Mouse (Mus musculus) ovary, postnatal 10 days (tissue): Measurements from ENCODE around the gene Pigg.
"Not testable (repeated sequence)": the region's sequence is repeated elsewhere in the genome, so short reads cannot be mapped to it uniquely, and the experiment has no call there.

Experiments used
- DNase-seq: peaks from one replicate; pipeline ENCODE4 v3.0.0; 2022; ENCODE audit warnings: low spot score

Gene Pigg

GRCm38 (mm10) chr5:108312224-108313064, at the start of gene Pigg:
Pigg (plus strand) TSS chr5:108312609.
- peak; percentile 89 for DNase-seq

DNA sequence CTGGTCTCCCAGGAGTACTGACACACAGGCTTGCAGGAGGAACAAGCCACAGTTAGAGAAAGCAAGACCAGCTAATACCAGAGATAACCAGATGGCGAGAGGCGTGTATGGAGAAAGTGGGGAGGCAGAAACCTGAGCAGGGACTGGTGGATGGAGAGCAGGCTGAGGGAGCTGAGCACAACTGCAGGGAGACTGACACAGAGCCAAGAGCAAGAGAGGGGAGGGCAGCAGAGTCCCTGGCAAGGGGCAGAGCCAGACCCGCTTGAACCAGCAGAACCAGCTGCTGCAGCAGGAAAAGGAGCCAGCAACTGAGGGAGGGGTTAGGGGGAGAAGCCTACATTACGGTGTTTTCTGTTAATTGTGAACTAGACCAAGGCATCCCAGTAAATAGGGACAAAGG, 49.7 kb upstream of the Pigg start:
- DNase-seq, result peak; percentile 4

GRCm38 (mm10) chr5:108263785-108264184, 48.6 kb upstream of the Pigg start:
- DNase-seq, result not testable (repeated sequence)

GRCm38 (mm10) chr5:108266990-108267389, 45.4 kb upstream of the Pigg start:
- DNase-seq, result no peak

DNA sequence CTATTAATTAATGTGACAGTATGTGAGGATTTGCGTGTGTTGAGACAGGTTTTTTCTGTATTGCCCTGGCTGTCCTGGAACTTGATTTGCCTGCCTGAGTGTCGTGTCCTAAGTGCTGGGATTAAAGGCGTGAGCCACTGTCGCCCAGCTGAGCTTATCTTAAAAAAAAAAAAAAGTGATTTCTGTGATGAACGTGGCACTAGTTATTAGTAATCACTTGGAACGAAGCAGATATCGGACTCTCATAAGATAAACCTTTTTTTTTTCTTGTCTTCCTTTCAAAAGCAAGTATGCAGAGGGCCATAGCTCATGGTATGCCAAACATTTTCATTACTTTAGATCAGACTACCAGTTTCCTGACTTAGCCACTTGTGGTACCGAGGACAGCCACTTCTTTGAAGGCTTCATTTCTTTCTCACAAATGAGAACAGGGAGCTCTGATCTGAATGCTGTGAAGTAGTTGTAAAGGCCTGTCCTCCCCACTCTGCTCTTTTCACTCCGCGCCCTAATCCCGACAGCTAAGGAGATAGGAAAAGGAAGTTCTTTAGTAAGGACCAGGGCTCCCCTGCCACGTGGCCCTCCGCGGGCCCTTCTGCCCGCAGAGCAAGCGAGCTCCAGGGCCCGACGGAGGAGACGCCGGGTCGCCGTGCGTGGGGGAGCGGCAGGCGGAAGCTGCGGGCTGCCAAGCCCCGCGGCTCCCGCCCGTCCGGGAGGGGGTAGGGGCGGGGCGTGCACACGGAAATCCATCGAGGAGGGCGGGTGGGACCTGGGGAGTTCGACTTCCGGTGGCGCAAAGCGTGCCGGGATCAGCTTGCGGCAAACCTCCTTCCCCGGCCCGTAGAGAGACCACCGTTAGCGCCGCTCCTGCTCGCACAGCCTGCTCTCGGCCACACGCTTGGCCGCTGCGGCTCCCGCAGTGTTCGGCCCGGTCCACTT, 44.0 kb upstream of the Pigg start, which contains the start of gene Dr1:
Gene Dr1 (plus strand): TSS at position 771 of the 936 bp plus-strand sequence.
- peak; percentile 72 for DNase-seq

- DNase-seq, result no peak
Measured at GRCm38 (mm10) chr5:108269063-108269810, 43.2 kb upstream of the Pigg start.

GRCm38 (mm10) chr5:108269811-108270151, 42.6 kb upstream of the Pigg start:
- DNase-seq, result no peak

DNA sequence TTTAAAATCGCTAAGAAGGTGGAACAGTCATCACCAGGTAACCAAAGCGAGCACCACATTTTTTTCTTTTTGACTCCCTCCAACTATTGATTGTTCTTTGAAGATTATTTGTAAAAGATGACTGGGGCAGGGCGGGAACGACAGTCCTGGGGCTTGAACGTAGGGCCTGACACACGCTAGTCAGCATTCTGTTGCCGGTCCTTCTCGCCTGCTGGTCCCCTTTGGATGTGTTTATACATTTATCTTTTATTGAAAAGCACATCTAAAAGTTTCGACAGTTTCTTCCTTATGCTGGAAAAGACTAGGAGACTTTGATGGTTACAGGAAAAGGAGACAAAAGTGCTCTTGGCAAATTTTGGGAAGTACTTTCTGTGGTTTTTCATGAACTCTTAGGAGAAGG, 42.0 kb upstream of the Pigg start:
- no peak for DNase-seq

GRCm38 (mm10) chr5:108271345-108271744, 41.1 kb upstream of the Pigg start:
- not testable (repeated sequence) for DNase-seq

GRCm38 (mm10) chr5:108286957-108287356, 25.5 kb upstream of the Pigg start:
- no peak for DNase-seq

- DNase-seq, result no peak
Measured at GRCm38 (mm10) chr5:108301567-108301966, 10.8 kb upstream of the Pigg start.

DNA sequence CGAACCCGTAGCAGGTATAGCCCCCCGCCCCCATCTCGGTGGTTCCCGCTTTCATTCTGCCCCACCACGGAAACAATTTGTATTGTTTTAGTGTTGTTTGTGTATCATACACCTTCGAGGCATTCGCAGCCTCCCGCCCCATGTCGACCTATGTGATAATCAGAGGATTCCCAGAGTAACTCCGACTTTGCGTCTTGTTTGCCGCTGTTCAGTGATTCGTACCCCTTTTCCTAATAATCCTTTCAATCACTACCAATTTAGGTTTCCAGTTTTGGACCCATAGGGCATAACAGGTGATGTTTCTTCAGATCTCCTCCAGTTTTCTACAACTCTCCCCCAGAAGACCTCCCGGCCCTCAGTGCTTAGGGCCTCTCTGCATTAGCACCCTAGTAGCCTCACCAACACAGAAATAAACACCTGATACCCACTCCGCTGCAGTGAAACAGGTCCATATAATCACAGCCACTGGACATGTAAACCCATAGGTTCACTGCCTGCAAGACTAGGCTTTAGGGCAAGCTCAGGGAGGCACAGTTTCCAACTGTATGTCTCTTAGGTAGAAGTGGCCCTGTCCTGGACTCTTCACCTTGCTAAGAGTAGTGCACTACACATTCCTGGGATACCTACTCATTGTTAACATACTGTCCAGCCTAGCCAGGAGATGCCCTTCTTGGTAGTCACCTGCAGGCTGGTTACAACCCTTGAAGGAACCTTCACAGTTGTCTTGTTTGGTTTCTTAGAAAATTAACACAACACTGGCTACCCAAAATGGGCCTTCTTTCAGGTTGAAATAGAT, 854 bp downstream of the Pigg start:
- DNase-seq, result no peak

- no peak for DNase-seq
Measured at GRCm38 (mm10) chr5:108331051-108331450, 18.6 kb downstream of the Pigg start.

DNA sequence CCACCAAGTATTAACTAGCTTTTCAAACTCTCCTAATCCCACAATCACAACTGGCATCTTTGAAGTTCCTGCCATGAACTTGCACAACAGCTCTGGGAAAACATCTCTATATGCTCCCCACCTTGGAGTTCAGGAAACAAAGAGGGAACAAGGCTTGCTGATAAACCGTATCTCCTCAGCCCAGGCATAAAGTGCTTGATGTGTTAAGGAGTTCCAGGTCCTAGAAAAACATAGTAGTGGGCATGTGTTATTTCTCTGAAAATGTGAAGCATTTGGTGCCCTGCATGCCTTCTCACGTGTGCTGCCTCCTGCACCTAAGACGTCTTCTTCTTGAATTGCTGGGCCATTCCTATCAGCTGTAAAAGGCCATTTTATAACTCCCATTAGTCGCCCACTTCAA, 25.0 kb downstream of the Pigg start:
- DNase-seq, result no peak

DNA sequence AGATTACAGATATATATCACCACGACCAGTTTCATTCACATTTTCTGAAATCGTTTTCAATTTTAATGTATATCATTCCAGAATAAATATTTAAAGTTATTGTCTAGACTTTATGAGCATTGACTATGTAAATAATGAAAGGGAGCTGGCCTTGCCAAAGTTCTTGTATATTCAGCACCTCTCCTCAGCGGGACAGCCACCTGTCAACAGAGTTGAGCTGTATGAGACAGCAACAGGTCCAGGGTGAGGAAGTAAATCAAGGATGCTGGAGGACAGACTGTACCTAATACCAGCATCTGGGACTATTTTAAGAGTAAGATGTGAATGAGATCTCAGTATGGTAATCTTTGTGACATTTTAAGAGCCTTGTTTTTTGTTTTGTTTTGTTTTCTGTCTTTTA, 25.6 kb downstream of the Pigg start:
- no peak for DNase-seq

DNA sequence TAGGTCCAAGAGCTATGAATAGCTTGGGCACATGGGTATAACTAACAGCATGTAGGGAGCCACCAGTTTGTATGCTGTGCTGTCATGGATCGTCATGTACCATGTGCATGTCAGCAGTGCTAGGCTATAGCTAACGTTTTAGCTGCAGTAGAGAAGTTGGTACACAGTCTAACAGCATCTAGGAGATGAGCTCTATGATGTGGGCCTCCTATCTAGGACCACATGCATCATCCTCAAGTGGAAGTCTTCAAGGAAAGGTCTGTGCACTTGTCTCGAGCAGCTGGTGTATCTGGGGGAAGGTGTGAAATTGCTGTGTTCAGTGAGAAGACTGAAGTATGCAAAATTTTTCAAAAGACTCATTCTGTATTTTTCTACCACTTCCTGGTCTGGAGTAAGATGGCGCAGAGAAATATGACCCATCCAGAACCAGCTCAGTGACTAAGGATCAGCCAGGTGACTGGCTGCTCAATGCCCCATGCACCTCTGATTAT, 31.3 kb downstream of the Pigg start:
- DNase-seq, result no peak

DNA sequence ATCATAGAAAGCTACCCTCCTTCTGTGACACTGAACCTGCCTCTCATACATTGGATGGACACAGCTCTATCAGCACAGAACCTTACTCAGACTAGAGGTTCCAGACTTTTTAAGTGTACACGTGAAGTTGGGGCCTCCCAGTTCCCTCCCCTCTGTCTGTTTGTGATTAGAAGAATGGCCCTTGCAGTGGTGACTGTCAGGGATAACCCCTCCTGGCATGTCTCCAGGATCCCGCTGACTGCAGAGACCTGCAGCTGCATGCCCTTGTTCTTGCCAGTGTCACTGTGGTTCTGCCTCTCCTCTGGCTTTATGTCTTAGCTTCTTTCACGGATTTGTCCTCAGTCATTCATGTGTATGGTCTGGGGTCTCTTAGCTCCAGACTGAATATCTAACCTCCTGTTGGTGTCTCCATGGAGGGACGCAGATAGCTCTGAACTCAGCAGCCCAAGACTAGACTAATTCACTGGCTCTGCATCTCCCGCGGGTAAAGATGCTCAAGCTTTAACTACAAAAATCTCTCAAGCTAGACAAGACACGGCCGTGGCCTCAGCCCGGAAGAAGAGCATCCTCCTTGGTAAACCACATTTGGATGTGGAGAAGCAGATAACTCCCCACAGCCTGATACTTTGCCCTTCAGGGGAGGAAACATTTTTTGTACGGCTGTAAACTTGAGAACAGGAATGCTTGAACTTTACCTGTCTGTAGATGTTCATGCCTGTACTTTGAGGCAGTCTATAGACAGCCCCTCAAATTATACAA, 33.1 kb downstream of the Pigg start:
- no peak for DNase-seq

GRCm38 (mm10) chr5:108347843-108348242, 35.4 kb downstream of the Pigg start:
- no peak for DNase-seq

GRCm38 (mm10) chr5:108349511-108350148, 37.2 kb downstream of the Pigg start:
- no peak for DNase-seq

DNA sequence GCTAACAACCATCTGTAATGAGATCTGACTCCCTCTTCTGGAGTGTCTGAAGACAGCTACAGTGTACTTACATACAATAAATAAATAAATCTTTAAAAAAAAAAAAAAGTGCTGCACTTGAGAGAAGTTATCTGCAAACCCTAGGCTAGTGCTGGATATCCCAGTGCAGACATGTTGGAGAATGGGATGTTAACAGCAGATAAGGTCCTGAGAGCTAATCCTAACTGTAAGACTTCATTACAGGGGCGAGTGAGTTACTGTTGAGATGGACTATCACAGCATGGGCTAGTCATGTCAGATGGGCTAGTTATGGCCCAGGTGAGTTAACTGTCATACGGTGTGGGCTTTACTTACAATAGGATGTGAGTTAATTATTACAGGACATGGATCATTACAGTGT, 41.6 kb downstream of the Pigg start:
- no peak for DNase-seq
